Mouse (Mus musculus) right cerebral cortex, adult 18-20 months (tissue): ENCODE results near the gene Dcaf17.

Source experiments
- DNase-seq: peaks from one replicate; pipeline ENCODE4 v3.0.0; 2022; ENCODE audit warnings: mixed read lengths

The Dcaf17 gene

GRCm38 (mm10) chr2:71056115-71056835 is 1.1 kb downstream of the Dcaf17 start:
- DNase-seq, result no peak

- no peak for DNase-seq
These were observed 16.5 kb downstream of the Dcaf17 start for GRCm38 (mm10) chr2:71071601-71072000.

- no peak for DNase-seq
These were observed 18.2 kb downstream of the Dcaf17 start for GRCm38 (mm10) chr2:71073330-71073729.

DNA sequence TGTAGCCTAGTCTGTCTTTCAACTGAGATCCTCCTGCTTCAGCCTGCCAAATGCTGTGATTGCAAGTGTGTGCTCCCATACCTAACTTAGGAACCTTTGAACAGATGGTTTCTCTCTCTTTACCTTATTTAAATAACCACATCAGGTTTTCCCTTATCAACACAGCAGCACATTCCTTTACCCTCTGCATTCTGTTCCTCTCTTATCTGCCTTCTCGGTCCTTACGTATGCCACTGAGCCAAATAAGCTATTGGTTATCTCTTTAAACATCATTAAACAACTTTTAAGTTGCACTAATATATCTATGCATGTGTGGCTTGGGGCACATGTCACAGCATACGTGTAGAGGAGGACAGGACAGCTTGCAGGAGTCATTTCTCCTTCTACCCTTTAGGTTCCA is 18.7 kb downstream of the Dcaf17 start:
- no peak for DNase-seq

GRCm38 (mm10) chr2:71082416-71082815 is 27.3 kb downstream of the Dcaf17 start:
- no peak for DNase-seq

- DNase-seq, result no peak
These were observed 28.5 kb downstream of the Dcaf17 start for GRCm38 (mm10) chr2:71083454-71084193.

GRCm38 (mm10) chr2:71089766-71090165 is 34.6 kb downstream of the Dcaf17 start:
- DNase-seq, result no peak

GRCm38 (mm10) chr2:71090660-71091445 is 35.7 kb downstream of the Dcaf17 start:
- DNase-seq, result no peak

DNA sequence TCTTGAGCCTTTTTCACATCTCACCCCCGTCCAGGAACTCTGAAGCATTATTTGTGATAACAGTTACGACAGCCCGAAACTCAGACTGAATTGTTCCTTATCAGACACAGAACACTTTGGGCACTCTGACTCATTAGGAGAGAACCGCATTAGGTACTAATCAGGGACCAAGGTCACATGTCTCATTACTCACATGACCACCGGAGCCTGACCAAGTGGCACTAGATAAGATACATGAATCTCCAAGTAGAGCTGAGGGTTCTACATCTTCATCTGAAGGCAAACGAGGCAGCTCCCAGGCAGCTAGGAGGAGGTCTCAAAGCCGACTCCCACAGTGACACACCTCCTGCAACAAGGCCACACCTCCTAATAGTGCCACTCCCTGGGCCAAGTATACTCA is 41.0 kb downstream of the Dcaf17 start:
- DNase-seq, result no peak

DNA sequence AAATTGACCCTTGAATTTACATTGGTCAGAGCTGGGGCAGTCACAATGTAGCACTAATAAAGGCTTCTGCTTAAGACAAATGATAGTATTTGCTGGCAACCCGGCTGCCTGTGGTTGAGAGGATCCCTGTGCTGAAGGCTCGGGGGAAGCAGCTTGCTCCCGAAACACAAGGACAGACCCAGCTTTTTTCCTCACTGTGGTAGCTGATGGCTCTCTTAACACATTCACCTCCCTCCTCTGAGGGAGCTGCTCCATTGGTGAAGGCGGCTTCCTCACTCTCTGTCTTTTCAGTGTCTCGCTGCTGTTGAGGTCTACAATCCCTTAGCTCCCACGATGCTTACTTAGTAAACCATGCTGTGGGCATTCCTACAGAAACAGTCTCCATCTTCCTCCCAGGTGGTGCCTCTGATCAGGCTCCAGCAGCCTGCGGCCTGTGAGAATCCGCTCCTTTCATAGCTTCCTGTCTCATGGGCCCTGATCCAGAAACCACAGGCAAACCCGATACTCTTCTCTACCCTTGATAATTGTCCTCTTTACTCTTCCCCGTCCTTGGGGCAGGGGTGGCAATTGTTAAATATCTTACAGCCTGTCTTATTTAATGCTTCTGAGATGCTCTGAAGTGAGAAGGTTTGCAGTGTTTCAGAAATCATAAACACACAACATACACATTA is 47.6 kb downstream of the Dcaf17 start:
- DNase-seq, result no peak

GRCm38 (mm10) chr2:71103292-71103680 is 48.2 kb downstream of the Dcaf17 start:
- no peak for DNase-seq

DNA sequence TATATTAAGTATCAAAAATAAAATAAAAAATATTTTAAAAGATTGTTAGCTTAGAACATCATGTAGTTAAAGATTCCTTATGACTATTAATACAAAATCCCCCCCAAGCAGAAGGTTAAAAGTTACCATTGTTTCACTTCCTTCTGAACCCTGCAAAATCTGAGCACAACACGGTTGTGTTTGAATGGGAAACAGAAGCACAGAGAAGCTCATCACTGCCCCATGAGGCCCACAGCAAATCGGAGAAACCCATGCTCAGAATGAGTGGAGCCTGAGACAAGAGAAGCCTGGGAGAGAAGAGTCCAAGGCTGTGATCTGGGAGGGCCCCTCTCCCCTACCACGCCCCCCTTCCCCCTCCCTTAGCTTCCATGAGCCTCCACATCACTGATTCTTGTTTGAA is 49.6 kb downstream of the Dcaf17 start:
- DNase-seq, result no peak

DNA sequence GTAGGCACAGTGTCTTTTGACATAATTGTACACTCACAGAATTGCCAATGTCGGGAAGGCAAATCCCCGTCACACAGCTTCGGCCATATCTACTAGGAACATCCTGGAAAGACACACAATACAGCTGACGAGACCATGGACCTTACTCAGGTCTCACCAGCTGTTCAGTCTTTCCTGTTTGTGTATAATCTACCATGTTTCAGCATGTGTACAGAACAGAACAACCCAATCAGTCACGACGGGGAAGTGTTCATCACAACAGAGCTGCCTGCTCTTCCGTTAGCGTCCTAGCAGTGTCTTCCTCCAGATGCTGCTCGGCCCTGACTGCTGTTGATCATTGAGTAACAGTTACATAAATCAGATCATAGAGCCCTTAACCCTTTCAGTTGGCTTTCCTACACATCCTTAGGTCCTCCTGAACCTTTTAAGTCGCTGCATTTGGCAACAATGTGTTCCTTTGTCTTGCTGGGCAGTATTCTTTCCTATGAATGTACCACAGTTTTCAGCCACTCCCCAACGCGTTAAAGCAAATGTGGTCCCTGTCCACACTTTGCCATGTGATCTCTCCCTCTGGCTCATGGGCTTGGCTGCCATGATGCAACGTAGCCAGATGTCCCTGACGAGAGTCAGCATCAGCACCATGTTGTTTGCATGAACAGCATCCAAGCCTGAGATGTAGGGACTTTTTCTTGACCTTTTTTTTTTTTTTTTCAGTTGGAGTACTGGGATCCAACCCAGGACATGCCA is 50.5 kb downstream of the Dcaf17 start:
- no peak for DNase-seq

- DNase-seq, result no peak
These were observed 52.1 kb downstream of the Dcaf17 start for GRCm38 (mm10) chr2:71107225-71107624.

DNA sequence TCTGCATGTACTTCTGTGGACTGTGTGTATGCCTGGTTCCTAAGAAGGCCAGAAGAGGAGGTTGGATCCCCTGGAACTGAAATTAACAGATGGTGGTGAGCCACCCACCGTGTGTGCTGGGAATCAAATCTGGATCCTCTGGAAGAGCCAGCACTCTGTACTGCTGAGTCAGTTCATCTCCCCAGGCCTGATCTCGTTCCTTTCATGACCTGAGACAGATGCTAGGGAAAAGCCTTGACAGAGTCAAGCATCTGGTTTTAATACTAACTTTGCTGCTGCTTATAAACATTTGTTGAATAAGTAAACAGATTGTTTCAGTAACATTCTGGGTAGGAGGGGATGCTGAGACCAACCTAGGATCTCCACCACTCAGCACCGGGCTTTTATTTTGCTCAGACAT is 53.4 kb downstream of the Dcaf17 start:
- DNase-seq, result no peak

DNA sequence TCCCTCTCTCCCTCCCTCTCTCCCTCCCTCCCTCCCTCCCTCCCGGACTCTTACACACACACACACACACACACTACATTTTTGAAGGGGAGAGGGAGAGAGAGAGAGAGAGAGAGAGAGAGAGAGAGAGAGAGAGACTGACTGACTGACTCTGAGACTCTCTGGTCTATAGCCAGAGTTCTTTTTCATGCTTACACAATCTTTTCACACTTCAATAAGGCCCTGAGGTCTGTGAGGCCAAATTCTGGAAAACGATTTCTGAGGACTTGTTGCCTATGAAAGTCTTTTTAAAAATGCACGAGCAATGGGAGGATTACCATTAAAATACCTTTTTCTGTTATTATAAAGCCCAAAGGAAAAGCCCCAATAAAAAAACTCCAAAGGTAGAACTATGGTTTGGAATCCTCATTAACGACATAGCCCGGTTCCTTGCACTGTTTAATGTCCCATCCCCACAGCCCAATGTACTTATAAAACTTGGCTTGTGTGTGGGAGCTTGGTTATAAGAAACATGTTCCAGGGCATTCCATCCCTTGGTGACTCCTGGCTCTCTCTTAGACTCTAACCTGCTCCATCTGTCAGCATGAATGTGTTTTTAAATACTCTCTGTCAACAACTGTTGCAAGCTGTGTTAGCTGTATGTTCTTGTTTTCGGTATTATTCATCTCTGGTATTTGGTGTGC is 58.5 kb downstream of the Dcaf17 start:
- DNase-seq, result no peak

GRCm38 (mm10) chr2:71116151-71116550 is 61.0 kb downstream of the Dcaf17 start:
- DNase-seq, result no peak

DNA sequence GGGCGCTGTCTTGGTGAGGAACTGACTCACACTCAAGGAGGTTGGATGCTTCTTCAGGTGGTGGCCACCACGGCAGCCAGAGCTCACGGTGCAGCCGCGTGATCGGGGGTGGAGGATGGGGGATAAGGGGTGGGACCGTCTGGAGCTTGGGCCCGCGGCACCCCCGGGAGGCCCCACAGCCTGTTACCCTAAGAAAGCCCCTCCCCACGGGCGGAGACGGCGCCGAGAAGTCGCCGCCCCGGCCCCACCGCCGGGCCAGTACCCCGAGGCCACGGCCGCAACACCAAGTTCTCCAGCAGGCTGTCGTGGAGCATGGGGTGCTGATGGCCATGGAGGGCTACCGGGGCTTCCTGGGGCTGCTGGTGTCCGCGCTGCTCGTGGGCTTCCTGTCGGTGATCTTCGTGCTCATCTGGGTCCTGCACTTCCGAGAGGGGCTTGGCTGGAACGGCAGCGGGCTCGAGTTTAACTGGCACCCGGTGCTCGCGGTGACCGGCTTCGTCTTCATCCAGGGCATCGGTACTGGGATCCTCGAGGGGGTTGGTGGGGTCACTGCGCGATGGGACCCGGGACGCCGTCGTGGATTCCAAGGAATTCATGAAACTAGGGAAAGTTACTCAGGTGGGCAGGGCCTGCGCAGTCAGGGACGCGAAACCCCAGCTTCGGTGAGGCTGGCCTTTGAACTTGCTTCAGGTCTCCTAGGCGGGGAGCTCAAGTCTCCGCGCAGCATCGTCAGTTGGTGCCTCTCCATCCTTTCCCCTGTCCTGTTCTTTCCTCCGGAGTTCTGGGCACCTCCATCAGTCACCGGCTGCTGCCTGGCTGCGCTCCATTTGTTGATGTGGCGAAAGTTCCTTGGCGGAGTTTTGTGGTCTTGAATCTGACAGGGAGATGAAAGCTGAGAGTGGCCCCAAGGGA is 62.9 kb downstream of the Dcaf17 start, which contains the start of gene Cybrd1:
TSS of gene Cybrd1 (plus strand) at position 127 of the 912 bp plus-strand sequence.
- no peak for DNase-seq

- DNase-seq, result peak; percentile 54
These were observed 65.7 kb downstream of the Dcaf17 start for GRCm38 (mm10) chr2:71120844-71121243.

DNA sequence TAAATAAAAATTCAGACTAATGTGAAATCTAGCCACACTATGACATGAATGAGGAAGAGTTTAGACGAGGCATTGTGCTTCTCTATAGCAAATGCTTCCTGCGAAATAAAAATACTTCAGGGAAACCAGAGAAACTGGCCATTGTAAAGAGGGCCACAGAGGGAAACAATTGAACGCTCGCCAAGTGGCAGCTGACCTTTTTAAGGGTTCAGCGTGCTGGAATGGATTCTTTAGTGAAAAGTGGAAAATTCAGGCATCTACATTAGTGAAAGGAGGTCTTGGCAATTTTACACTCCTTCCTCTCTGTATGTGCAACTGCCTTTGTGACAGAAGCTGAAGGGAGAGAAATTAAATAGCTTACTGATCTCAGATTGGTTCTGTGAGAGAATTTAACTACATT is 66.3 kb downstream of the Dcaf17 start:
- DNase-seq, result no peak
